Mouse (Mus musculus): Measurements from ENCODE around the gene Hunk.

The Hunk gene

GRCm38 (mm10) chr16:90394761-90395160 lies 8.9 kb downstream of the Hunk start:
- DNase-seq = no peak

DNA sequence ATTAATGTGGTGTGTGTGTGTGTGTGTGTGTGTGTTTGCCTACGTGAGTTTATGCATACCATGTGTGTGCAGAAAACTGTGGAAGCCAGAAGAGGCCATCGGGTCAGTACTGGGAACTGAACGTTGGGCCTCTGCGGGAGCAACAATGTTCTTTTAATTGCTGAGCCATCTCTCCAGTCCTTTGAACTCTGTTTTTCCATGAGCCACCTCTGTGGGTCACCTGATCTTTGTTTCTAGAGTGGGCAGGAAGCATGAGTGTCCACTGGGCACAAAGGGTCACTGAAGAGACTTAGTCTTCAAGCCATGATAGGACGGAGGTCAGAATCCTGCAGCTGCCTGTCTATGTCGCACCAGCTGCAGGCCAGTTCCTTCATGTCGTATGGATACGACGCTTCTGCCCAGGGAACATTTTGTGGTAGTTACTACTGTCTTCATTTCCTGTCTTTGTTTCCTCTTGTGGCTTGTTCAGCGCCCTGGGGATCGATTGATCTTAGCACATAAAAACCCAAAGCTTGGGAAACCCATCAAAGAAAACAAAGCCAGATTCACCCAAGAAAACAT lies 10.3 kb downstream of the Hunk start:
- DNase-seq = no peak

DNA sequence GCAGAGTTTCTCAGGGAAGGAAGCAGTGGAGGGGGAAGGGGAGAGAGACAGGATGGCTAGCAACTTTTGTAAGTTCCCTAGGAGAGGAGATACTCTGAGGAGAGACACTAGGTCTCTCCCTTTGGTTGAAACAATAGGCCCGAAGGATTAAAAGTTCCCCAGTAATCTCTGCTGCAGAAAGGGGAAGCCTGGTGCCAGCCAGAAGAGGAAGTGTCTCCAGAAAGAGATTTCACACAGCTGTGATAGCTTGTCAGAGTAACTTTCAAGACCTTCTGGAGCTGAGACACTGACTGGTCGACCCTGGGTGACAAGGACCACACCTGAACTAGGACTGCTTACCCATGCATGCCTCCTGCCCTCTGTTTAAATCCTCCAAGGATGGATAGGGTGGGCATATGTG lies 11.1 kb downstream of the Hunk start:
- no peak for DNase-seq

DNA sequence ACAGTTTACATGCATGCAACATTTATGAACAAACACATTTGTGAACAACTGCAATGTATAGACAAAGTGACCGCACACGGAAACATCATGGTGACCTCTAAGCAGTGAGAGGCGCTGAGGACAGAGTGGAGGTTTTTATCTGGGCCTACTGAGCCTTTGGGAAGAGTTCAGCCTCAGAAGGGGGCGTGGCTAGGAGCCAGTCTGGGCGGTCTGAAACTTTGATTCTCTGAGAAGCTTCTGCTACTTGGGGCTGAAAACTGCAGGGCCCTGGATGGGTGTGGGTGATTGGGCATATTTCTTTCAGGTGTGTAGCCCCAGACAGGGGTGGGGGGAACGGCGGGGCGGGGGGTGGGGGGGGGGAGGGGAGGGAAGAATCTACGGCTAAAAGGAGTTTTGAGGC lies 14.5 kb downstream of the Hunk start:
- peak in 1 of 2 experiments; percentile 44 for DNase-seq

GRCm38 (mm10) chr16:90400906-90401666 lies 15.3 kb downstream of the Hunk start:
- DNase-seq = peak; percentile 41 to 45

GRCm38 (mm10) chr16:90402292-90402691 lies 16.5 kb downstream of the Hunk start:
- DNase-seq = no peak

- DNase-seq = no peak
These were observed 19.4 kb downstream of the Hunk start for GRCm38 (mm10) chr16:90405195-90405594.

DNA sequence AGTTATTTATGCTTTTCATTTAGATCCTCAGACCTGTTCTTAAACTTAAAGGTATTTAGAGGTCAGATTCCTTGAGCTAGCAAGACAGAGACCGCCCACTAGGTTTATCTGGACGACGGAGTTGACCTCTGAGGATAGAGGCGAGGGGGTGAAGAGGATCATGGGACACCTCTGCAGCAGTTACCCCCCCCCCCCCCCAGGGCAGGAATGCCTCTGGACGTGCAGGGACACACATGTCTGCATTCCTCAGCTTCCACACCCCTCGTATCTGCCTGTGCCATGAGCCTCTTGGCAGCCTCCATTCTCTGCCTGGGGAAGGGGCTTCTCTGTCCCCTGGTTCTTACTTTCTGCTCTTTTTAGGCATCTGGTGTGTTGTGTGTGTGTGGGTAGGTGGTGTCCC lies 19.8 kb downstream of the Hunk start:
- DNase-seq = no peak

DNA sequence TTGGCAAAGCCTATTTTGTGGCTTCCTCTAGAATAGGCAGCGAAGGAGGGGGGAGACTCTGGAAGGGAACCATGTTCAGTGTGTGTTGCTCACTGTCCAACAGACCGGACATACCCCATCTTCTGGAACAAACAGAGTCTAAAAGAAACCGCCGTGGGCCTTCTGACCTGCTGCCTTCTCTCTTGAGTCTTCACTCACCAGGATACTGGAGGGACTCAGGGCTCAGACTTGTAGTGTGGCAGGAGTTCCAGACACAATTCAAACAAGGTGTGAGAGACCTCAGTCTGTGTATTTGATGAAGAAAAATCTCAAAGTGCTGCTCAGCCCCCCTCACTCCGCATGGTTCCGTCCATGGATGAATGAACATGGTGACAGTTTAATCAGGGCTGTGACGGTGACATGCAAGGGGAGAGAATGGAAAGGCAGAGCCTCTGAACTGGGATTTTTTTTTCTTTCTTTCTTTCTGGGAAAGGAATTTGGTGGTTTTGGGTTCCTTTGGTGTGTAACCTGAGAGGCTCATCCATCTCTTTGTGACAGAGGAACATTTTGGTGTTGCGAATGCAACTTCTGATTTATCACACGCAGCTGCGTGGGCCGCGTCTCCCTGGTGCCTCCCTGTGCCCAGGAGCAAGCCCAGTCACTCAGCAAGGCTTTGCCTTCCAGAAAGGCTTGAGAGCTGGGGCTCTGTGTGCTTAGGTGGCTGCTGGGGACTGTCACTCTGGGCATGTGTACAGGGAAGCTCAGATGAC lies 21.9 kb downstream of the Hunk start:
- DNase-seq = peak; percentile 59 to 60

DNA sequence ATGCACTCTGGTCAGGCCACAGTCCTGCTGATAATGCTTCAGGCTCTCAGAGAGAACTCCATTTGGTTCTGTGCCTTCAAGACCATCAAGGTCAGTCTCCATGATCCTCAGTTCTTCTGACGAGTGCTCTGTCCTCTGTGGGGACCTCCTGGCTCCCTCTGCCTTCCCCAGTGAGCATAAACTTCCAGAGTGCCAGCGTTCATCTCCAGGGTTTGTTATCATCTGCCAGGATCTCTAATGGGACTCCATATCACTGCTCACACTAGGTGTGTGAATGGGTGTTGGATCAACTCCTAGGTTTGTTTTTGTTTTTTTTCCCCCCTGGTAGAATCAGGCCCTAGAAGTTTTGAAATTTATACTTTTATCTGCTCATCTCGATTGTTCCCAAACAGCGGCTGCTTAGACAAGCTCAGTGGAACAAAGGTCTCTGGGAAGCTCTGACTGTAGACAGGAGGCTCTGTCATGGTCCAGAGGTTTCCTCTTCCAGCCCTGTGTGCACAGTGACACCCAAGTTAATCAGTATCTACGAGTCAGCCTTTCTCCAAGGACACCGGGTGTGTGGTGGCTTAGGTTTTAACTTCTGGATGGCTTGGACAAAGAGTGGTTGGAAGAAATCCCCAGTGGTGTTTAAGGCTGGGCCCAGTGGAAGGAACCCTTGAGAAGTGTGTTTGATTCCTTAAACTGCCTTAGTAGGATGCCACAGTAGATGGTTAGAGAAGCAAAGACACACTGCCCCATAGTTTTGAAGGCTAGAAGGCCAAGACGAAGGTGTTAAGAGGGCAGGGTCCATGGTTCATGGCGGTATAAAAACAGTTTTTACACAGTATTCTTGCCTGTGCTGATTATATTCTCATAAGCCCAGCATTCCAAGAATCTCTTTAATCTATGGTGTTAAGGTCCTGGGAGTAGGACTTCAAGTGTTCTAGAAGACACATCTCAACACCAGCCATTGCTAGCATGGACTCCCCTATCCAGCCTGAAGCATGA lies 26.6 kb downstream of the Hunk start:
- DNase-seq = no peak

- DNase-seq = no peak
These were observed 30.8 kb downstream of the Hunk start for GRCm38 (mm10) chr16:90416621-90417020.

DNA sequence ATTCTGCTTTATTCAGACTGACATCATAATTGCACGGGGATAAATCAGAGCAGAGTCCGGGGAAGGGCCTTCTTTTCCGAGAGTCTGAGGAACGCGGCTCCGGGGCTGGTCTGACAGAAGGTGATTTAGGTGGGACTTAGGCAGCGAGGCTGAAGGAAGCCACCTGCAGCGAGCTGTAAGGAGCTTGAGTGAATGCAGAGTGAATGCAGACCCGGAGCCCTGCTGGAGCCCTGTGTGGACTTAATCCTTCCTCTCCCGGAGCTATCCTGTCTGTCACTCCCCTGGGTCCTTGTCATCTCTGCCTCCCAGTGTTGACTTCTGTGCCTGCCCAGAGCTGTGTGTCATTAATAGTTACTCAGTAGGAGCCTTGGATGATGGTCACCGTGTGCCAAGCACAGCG lies 32.8 kb downstream of the Hunk start:
- peak; percentile 39 to 50 for DNase-seq

DNA sequence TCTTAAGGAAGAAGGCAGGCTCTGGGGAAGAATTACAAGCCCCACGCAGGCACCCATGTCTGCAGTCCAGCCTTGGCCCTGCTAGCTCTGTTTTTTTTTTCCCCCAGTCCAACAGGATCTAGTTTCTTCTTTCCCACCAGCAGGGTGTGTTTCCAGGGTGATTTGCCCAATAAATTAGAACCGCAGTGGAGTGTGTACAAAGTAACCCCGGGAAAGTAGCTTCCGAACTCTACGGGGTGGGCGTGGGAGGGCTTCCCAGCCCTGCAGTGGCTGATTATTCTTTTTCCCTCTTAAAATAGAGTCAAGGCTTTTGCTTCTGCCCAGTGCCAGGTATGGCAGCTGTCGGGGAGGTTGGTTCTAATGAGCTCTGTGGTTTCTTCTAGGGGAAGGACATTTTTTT lies 35.3 kb downstream of the Hunk start:
- DNase-seq = no peak

GRCm38 (mm10) chr16:90421551-90421950 lies 35.7 kb downstream of the Hunk start:
- DNase-seq = peak; percentile 57

DNA sequence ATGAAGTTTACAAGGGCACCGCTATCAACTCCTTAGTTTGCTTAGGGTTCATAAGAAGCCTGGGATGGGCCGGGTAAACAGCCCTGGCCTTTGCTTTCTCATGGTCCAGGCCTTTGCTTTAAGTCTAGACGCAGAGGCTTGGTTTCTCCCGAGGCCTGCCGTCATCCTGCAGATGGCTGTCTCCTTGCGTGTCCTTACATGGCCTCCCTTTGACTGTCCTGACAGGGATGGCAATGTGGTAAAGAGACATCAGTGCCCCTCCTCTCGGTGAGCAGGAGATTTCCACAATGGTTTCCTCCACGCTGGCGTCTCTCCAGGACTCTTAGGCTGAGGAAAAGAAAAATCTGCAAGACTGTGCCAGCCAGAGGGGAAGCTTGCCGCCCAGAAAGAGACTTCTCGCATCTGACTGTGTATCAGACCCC lies 36.3 kb downstream of the Hunk start:
- DNase-seq = peak; percentile 88

DNA sequence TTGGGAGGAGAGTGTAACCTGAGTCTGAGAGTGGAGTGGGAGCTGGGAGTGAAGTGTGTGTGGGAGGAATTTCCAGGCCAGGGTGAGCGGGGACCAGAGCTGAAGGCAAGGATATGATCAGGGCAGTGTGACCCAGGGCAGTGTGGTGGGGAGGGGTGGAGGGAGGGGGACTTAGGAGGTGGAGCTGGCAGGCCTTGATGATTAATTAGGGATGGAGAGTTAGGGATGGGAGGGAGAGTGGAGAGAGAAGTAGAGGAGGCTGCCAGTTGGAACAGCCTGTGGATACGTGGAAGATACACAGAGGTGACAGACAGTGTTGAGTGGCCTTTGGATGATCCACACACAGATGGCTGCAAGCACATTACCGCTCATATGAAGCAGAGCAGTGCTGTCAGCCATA lies 38.1 kb downstream of the Hunk start:
- peak; percentile 56 to 66 for DNase-seq

GRCm38 (mm10) chr16:90424391-90424790 lies 38.6 kb downstream of the Hunk start:
- peak in 1 of 2 experiments; percentile 26 for DNase-seq

DNA sequence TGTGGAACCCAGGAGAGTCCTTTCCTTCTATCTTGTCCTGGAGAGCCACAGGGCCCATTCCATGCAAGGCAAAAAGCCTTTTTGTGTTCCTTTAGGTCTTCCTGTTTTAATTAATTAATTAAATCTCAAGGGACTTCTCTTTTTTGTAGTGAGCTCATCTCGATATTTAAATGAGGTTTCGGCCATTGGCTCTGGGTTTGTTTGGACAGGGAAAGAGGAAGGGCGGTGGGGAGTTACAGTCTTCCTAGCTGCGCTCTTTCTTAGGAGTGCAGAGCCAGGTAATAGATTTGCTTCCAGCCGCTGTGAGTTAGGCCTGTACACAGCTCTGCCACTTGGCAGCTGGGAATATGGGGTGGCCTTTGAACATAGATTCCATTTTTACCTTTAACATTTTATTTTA lies 40.4 kb downstream of the Hunk start:
- no peak for DNase-seq

GRCm38 (mm10) chr16:90427838-90428630 lies 42.2 kb downstream of the Hunk start:
- DNase-seq = no peak

GRCm38 (mm10) chr16:90433551-90433950 lies 47.7 kb downstream of the Hunk start:
- DNase-seq = no peak

GRCm38 (mm10) chr16:90435231-90435630 lies 49.4 kb downstream of the Hunk start:
- no peak for DNase-seq

- DNase-seq = no peak
These were observed 51.5 kb downstream of the Hunk start for GRCm38 (mm10) chr16:90437276-90437675.

Data from cerebellum, postnatal 10 days (tissue).